Mouse (Mus musculus) lung, postnatal 0 days (tissue): ENCODE data around the gene Asxl1.

Experiments
- CTCF ChIP-seq: IDR thresholded peaks from 2 replicates; pipeline ENCODE4 v1.5.1; 2016; ENCODE audit warnings: antibody characterized with exemption, mild to moderate bottlenecking
- EP300 ChIP-seq: IDR thresholded peaks from 2 replicates; pipeline ENCODE4 v1.6.1; 2016; ENCODE audit warnings: antibody characterized with exemption, mild to moderate bottlenecking, control low read depth

DNA sequence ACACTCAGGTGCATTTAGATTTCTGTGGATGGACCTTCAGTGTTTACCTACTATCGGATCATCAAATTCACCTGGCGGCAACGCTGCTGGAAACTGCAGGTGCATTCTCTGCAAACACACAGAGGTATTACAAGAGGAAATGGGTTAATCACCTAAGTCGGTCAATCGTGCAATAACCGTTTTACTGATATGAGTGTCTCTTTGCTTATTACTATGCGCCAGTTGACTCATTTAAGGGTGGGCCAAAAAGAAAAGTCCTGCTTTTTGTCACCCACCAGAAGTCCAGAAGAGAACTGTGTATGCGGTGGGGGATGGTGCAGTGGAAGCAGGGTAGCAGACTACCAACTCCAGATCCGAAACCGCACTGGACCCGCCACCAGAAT lies 567 bp upstream of the Asxl1 start:
- no peak for TF ChIP-seq CTCF
- TF ChIP-seq EP300, result no peak
